Mouse (Mus musculus) heart, adult 18-20 months (tissue): ENCODE results near the gene Npc2. TPM values are rescaled to one million over a fixed set of nuclear protein-coding genes. Genes with fewer than 3 reads are reported as not detected.

ENCODE experiments used
- DNase-seq, 2 experiments: peaks; one replicate each; pipeline ENCODE4 v3.0.0; 2021 to 2022; ENCODE audit warnings: mixed read lengths in 1 of 2
- total RNA-seq, 2 experiments: library from RNA; stranded (reverse); gene quantifications; 2 replicates each; pipeline ENCODE4 v1.2.3; 2021

Npc2 gene
- total RNA-seq, 2 experiments from 2014 or later, result 29.6 to 35.3 TPM

DNA sequence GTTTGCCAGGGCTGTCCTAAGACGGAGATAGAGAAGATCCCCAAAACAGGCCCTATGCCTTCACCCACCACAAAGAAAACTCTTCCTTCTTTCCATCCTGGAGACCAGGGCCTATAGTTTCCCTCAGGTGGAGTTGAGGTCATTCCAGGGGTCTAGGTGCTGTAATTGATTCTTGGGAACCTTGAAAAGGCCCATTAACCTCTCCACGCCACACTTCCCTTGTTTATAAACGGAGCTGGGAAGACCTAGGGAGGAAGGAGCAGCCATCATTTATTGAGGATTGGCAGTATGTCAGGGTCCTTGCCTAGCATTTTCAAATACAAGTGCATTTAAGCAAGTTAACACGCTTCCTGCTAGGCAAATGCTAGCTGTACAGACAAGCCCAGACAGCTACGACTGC, 45.5 kb downstream of the Npc2 start:
- no peak for DNase-seq

DNA sequence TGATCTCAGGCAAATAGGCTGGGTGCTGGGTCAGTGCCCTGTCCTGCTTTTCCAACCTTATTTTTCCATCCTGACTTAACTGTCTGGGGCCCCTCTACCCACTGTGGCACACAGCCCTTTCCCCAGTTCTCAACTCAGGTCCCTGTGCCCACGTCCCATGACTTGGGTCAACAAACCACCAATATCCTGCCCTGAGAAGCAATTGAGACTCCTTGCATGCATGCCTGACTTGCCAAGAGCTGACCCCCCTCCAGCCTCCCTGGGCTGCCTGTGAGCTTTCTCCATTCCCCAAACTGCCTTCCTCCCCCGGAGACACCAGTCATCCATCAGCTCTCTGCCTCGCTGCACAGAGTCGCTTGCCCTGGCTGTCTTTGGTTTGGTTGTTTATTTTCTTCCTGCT, 46.0 kb downstream of the Npc2 start:
- no peak for DNase-seq

DNA sequence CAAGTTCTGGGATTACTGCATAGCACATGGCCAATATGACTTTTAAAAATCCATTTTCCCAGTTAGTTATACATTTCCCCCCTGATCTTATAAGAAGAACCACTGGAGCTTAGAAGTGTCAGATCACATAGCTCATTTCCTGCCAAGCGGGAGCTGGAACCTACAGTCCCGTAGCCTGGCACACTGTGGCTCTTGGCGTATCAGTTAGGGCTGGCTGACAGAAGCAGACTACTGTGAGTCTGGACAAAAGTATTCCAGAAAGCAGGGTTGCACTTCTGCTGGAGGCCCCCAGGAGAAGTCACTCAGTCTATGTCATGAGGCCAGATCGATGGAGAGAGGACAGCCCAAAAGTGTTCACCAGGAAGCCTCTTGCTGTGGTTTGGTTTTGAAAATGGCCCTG, 46.6 kb downstream of the Npc2 start:
- DNase-seq, result no peak

DNA sequence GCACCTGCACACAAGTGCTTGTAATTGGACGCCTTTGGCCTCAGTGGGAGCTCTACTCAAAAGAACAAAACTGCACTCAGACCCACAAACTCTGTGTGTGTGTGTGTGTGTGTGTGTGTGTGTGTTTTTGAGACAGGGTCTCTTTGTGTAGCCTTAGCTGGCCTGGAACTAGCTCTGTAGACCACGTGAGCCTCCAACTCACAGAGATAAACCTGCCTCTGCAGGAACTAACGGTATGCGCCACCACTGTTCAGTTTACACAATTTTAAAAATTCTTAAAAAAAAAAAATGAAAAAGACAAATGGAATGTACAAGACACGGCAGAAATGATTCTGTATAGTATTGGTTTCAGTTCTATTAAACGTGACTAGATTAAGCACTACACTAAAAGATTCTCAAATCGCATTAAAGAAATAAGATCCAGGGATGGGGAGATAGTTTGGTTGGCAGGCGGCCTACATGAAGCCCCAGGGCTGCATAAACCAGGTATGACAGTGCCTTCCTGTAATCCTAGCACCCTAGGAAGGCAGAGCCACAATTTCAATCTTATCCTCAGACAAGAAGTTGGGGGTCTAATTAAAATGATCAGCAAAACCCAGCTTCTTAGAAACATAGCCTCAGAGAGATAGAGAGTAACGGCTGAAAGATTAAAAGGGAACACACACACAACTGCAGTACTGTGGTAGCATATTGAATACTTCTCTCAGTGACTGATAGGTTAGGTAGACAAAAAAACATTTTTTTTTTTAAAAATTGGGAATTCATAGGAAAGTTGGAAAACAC, 54.3 kb downstream of the Npc2 start:
- DNase-seq, result no peak

DNA sequence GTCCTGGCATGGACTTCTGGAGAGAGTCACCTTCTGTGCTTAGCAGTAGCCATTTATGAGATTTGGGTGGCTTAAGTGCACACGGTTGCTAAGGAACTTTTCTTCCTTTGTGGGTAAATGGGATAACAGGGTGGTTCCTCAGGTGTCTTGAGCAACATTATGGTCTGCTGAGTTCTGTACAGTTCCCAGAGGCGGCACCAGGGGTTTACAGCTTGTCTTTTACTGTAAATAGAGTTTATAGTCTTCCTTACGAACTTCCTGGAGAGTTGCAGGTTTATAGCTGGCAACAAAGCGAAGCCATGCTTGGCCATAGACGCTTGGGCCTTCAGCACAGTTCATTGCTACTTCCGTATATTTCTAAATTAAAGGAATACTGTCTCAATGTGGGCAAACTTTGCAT, 58.4 kb downstream of the Npc2 start:
- no peak for DNase-seq

DNA sequence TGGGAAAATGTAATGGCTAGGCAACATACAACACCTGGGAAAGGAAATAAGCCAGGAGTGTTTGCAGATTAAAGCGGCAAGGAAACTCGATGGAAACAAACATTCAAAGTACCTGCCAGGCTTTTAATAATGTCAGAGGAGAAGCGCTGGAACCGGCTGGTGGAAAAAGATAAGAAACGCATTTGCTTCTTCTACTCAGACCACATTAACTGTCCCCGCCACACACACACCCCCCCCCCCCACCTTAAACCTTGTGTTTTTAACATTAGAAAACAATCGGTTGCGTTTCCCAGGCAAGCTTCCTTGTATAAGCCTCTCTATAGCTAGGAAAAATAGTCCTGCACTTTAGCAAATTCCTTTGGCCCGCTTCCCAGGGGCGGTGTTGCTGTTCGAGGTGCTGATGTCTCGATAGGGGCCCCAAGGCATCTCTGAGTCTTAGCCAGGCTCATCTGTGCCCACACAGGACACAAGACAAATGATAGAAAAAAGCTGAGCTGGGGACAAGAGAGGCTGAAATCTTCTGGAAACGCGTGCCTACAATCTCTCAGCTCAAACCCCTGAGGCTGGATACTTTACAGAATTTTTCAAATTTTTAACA, 63.0 kb downstream of the Npc2 start:
- no peak for DNase-seq

DNA sequence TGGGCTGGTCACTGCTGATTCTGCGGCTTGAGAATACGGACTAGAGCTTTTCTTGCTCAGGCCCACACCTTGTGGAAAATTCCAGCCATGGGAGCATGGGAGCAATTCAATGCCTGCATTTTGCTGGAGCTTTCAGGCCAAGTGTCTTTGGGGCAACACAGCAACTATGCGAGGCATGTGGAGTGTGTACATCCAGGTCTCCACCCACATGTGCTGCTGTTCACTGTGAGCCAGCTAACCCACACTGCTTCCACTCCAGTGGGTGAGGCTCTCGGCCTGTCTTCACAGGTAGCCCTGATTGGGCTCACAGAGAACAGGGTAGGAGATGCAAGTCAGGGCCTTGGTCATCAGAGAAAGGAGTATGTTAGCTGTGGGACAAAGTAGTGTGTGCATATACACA, 65.1 kb downstream of the Npc2 start:
- no peak for DNase-seq

DNA sequence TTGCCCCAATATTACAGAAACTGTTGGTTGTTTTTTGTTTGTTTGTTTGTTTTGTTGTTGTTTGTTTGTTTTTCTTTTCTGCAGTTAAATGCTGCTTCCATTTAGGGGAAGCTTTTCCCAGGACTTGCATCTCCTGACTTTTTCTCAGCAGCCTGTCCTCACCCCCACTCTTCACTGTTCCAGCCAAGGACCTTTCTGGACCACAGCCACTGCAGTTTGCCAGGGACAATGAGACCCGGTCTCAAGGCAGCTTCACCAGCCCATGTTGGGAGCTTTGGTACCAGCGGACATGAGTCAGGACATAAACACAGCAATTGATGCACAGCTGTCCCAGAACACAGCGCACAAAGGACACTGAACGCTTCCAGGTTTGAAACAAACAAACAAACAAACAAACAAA, 66.1 kb downstream of the Npc2 start:
- DNase-seq, result no peak

Other genes with a start within 250 kb of the Npc2 start
- not detected for gene Vsx2, start 203.4 kb downstream of the Npc2 start, total RNA-seq
- gene Abcd4, start 155.7 kb downstream of the Npc2 start, total RNA-seq, result 1 to 10 TPM; 5.8 to 7.4 TPM
- gene Vrtn, start 132.1 kb downstream of the Npc2 start, total RNA-seq, result not detected
- under 1 TPM in 1 of 2 experiments, not detected in 1; 0.23 TPM for gene Syndig1l, start 74.3 kb downstream of the Npc2 start, total RNA-seq
- gene Isca2, start 99 bp upstream of the Npc2 start, total RNA-seq, result 10 to 100 TPM; 88.4 to 92.6 TPM
- gene Ltbp2, start 103.4 kb upstream of the Npc2 start, total RNA-seq, result 1 to 10 TPM; 1.3 to 3.0 TPM
- 10 to 100 TPM; 38.0 to 46.1 TPM for gene Fcf1, start 197.7 kb upstream of the Npc2 start, total RNA-seq
- gene Arel1, start 197.7 kb upstream of the Npc2 start, total RNA-seq, result 10 to 100 TPM; 40.8 to 50.3 TPM
- gene Ylpm1, start 223.2 kb upstream of the Npc2 start, total RNA-seq, result 10 to 100 TPM; 27.0 to 29.4 TPM